ENCODE assay signal across 10 mouse cellular contexts in genomic region chr17:24530361-24531050, GRCm38 (mm10). TPM values are rescaled to one million over a fixed set of nuclear protein-coding genes. Genes with fewer than 3 reads are reported as not detected.
DNase-seq lines count a peak whose midpoint lies in the region; ATAC-seq and TF ChIP-seq lines count a peak whose summit lies in the region.
"Had no signal": no experiment of that assay in that cellular context is flagged by ENCODE, and none has a peak within 500 bp of the region (broad histone marks: within the 10 kb centered on the region; RNA-seq: fewer than 3 reads in every experiment).

No protein-coding gene starts in this region.

- 0 out of 2 replicates have a peak, but pooled peaks have one; percentile 10 for TF ChIP-seq CTCF in heart, adult 2 months (IDR thresholded peaks at IDR 0.05)
- peak in 1 of 2 experiments; percentile 27; a peak in 1 of 4 replicates for TF ChIP-seq CTCF in CH12.LX (conservative IDR thresholded peaks at IDR 0.05 in 1 of 2, IDR thresholded peaks at IDR 0.05 in 1 of 2; ENCODE audit: low read depth in 2 of 2, low read length in 2 of 2)

- WGBS in heart, adult 2 months: 71% methylated on average over 8 of the region's 8 CpGs
- 36% methylated on average over 8 of the region's 8 CpGs for WGBS in forebrain, embryonic 12.5 days
- 19% methylated on average over 8 of the region's 8 CpGs for WGBS in liver, embryonic 13.5 days (ENCODE audit: insufficient replicate concordance)

- peaks cover 13% of the 10 kb centered on the region for H3K4me1 ChIP-seq in heart, adult 2 months (ENCODE audit: control insufficient read depth, insufficient read depth, low read length)
- peaks cover 34 to 53% of the 10 kb centered on the region in 2 experiments for H3K4me1 ChIP-seq in CH12.LX (ENCODE audit: control insufficient read depth in 1 of 2, insufficient read depth in 2 of 2)
- H3K4me1 ChIP-seq in forebrain, embryonic 12.5 days: peaks cover 61% of the 10 kb centered on the region
- H3K4me1 ChIP-seq in liver, embryonic 13.5 days (replicated peaks): peaks cover 81% of the 10 kb centered on the region

- no peak for DNase-seq in heart, adult 2 months
- no peak for DNase-seq in heart, adult 8-10 months (ENCODE audit: low spot score)
- peak; percentile 60 for DNase-seq in CH12.LX (ENCODE audit: extremely low read depth)
- DNase-seq in liver, embryonic 13.5 days: no peak
- DNase-seq in left cerebral cortex, postnatal 14 days (ENCODE audit: low spot score in 2 of 2): no peak
- no peak for DNase-seq in T-cell, adult 2 months (ENCODE audit: low spot score)
- DNase-seq in urinary bladder, adult 18-20 months (ENCODE audit: low spot score in 2 of 2): no peak

- TF ChIP-seq EP300 in heart, adult 2 months (IDR thresholded peaks at IDR 0.05; ENCODE audit: insufficient read depth, low read depth, low read length): no peak
- TF ChIP-seq EP300 in CH12.LX (IDR thresholded peaks at IDR 0.05; ENCODE audit: low read length): peak; percentile 10; the same call in 1 of the 2 replicates

- no peak for TF ChIP-seq POLR2A in heart, adult 2 months (IDR thresholded peaks at IDR 0.05; ENCODE audit: insufficient read depth, low read depth, low read length)
- TF ChIP-seq POLR2A in CH12.LX (IDR thresholded peaks at IDR 0.05; ENCODE audit: low read depth, low read length): peak; percentile 74

- H3K36me3 ChIP-seq in heart, adult 2 months (ENCODE audit: control insufficient read depth, insufficient read depth, low read length): no peaks in the 10 kb centered on the region; the same call in 1 of the 2 replicates
- peaks cover 26 to 37% of the 10 kb centered on the region in 2 experiments for H3K36me3 ChIP-seq in CH12.LX (replicated peaks in 1 of 2; ENCODE audit: control insufficient read depth in 1 of 2, insufficient read depth in 1 of 2, low read length in 1 of 2)
- peaks cover 20% of the 10 kb centered on the region for H3K36me3 ChIP-seq in forebrain, embryonic 12.5 days (replicated peaks)
- H3K36me3 ChIP-seq in liver, embryonic 13.5 days: peaks cover 23% of the 10 kb centered on the region

- no peak overlapping the region for H3K4me3 ChIP-seq in heart, adult 2 months
- H3K4me3 ChIP-seq in CH12.LX (replicated peaks in 1 of 3; ENCODE audit: low read depth in 2 of 3, low read length in 2 of 3, poor library complexity in 1 of 3): peak overlapping the region; percentile 65 to 91 (median 74)
- peak overlapping the region; percentile 63 for H3K4me3 ChIP-seq in forebrain, embryonic 12.5 days (replicated peaks)
- H3K4me3 ChIP-seq in liver, embryonic 13.5 days (replicated peaks): peak overlapping the region; percentile 64

- no peak overlapping the region for H3K9ac ChIP-seq in heart, adult 2 months (ENCODE audit: low read depth, low read length)
- peak overlapping the region; percentile 98 for H3K9ac ChIP-seq in CH12.LX (ENCODE audit: insufficient read depth, low read depth)
- peak overlapping the region; percentile 79 for H3K9ac ChIP-seq in forebrain, embryonic 12.5 days
- peak overlapping the region; percentile 85 for H3K9ac ChIP-seq in liver, embryonic 13.5 days

- H3K9me3 ChIP-seq in CH12.LX (replicated peaks; ENCODE audit: low read length): no peaks in the 10 kb centered on the region
- H3K9me3 ChIP-seq in forebrain, embryonic 12.5 days: no peaks in the 10 kb centered on the region
- no peaks in the 10 kb centered on the region for H3K9me3 ChIP-seq in liver, embryonic 13.5 days (replicated peaks)

- no peak overlapping the region for H3K27ac ChIP-seq in heart, adult 2 months
- H3K27ac ChIP-seq in CH12.LX (ENCODE audit: insufficient read depth, low read depth): peak overlapping the region; percentile 56; the same call in 1 of the 2 replicates
- peak overlapping the region; percentile 89; the same call in 1 of the 2 replicates for H3K27ac ChIP-seq in forebrain, embryonic 12.5 days
- peak overlapping the region; percentile 90 for H3K27ac ChIP-seq in liver, embryonic 13.5 days
- H3K27ac ChIP-seq: macrophage had no signal

- no peak for TF ChIP-seq RAD21 in CH12.LX (IDR thresholded peaks at IDR 0.05; ENCODE audit: low read depth, low read length)

- H3K4me2 ChIP-seq in CH12.LX (ENCODE audit: insufficient read depth, low read depth, poor library complexity, severe bottlenecking): peak overlapping the region; percentile 89
- peak overlapping the region; percentile 88 for H3K4me2 ChIP-seq in forebrain, embryonic 12.5 days
- H3K4me2 ChIP-seq in liver, embryonic 13.5 days: peak overlapping the region; percentile 82

- intact Hi-C loops in heart, adult 2 months (cut with DNase I): no loop called here
- intact Hi-C loops in left cerebral cortex, postnatal 14 days (cut with DNase I): no loop called here

- no peak for ATAC-seq in forebrain, embryonic 12.5 days (ENCODE audit: low FRiP score)
- ATAC-seq in liver, embryonic 13.5 days (ENCODE audit: low read depth): no peak
- ATAC-seq: CD4-positive, CD25-positive, alpha-beta regulatory T cell, adult 4 months had no signal

- no peaks in the 10 kb centered on the region for H3K27me3 ChIP-seq in heart, adult 2 months (ENCODE audit: control insufficient read depth, insufficient read depth, low read length)
- H3K27me3 ChIP-seq in CH12.LX (replicated peaks): no peaks in the 10 kb centered on the region
- no peaks in the 10 kb centered on the region for H3K27me3 ChIP-seq in forebrain, embryonic 12.5 days
- H3K27me3 ChIP-seq in liver, embryonic 13.5 days: no peaks in the 10 kb centered on the region

- in situ Hi-C loops in CH12.LX (cut with MboI; ENCODE audit: low pct_ligation_motif_present, low pct_unique_long_range_greater_than_20kb, low sequenced_read_pairs): loop anchor here (5.0 kb wide), 2 partner anchors 53 to 142 kb away; partner anchors contain the start of gene Mlst8

- dilution Hi-C loops in CH12.LX (cut with MboI; ENCODE audit: extremely low pct_ligation_motif_present, extremely low pct_unique_long_range_greater_than_20kb, low sequenced_read_pairs): no loop called here

- peaks cover 5% of the 10 kb centered on the region for H3K79me2 ChIP-seq in heart, adult 2 months (replicated peaks; ENCODE audit: control insufficient read depth, insufficient read depth, low read length)
- peaks cover 38% of the 10 kb centered on the region for H3K79me2 ChIP-seq in CH12.LX (replicated peaks; ENCODE audit: control insufficient read depth, extremely low read depth, insufficient read depth, poor library complexity, severe bottlenecking)

TF ChIP-seq in CH12.LX, 34 proteins besides CTCF, POLR2A, EP300 and RAD21 (continues in another document):
- 0 out of 2 replicates have a peak, but pooled peaks have one; percentile 38 for TF ChIP-seq KAT2A (IDR thresholded peaks at IDR 0.05; ENCODE audit: insufficient replicate concordance, low read length)

RNA-seq across cellular contexts. Expression of gene Traf7, which starts 2.8 kb away (rescaled TPM):
- total RNA-seq in heart, adult 2 months (2021): 10 to 100 TPM; 41.9 to 46.5 TPM
- 93.4 and 109 TPM in 2 replicates for polyA plus RNA-seq in heart, adult 2 months (2012; rRNA removed)
- 10 to 100 TPM; 37.0 to 50.9 (median 42.7) TPM for total RNA-seq in heart, adult 8-10 months (2022)
- total RNA-seq in CH12.LX (2012; rRNA removed) (122 and 127 TPM in 2 replicates), CH12.LX (2014; rRNA removed) (109 and 114 TPM in 2 replicates)
- polyA plus RNA-seq in CH12.LX (2012; ENCODE audit: insufficient read length, low read depth): 167 and 176 TPM in 2 replicates
- 100 and 103 TPM in 2 replicates for polyA plus RNA-seq in forebrain, embryonic 12.5 days (2016; fragmentation: Nextera tagmentation; extraction: Ambion mirVana)
- 40.7 and 43.9 TPM in 2 replicates for polyA plus RNA-seq in liver, embryonic 13.5 days (2015; fragmentation: Nextera tagmentation; extraction: Ambion mirVana)
- 10 to 100 TPM; 86.8 to 91.7 TPM for total RNA-seq in left cerebral cortex, postnatal 14 days (2021)

RNA-seq across cellular contexts. Expression of gene Rab26, which starts 3.5 kb away (rescaled TPM):
- total RNA-seq in heart, adult 2 months (2021): under 1 TPM in 1 of 2 experiments, not detected in 1; 0.39 TPM
- polyA plus RNA-seq in heart, adult 2 months (2012; rRNA removed): 0.10 and 0.12 TPM in 2 replicates
- total RNA-seq in heart, adult 8-10 months (2022): under 1 TPM in 3 of 4 experiments, not detected in 1; 0.23 to 0.50 (median 0.25) TPM
- total RNA-seq in CH12.LX (2012; rRNA removed) (1.3 and 2.2 TPM in 2 replicates), CH12.LX (2014; rRNA removed) (0.36 TPM in 1 of 2 replicates, not detected in the other)
- polyA plus RNA-seq in CH12.LX (2012; ENCODE audit: insufficient read length, low read depth): 0.40 and 0.74 TPM in 2 replicates
- polyA plus RNA-seq in forebrain, embryonic 12.5 days (2016; fragmentation: Nextera tagmentation; extraction: Ambion mirVana): 1.7 and 1.9 TPM in 2 replicates
- polyA plus RNA-seq in liver, embryonic 13.5 days (2015; fragmentation: Nextera tagmentation; extraction: Ambion mirVana): 0.88 and 0.99 TPM in 2 replicates
- total RNA-seq in left cerebral cortex, postnatal 14 days (2021): 10 to 100 TPM; 36.2 to 40.4 TPM
- polyA plus RNA-seq: macrophage had no signal

RNA-seq across cellular contexts. Expression of gene Pkd1, which starts 19.1 kb away (rescaled TPM):
- 10 to 100 TPM; 35.6 to 36.2 TPM for total RNA-seq in heart, adult 2 months (2021)
- 48.5 and 59.9 TPM in 2 replicates for polyA plus RNA-seq in heart, adult 2 months (2012; rRNA removed)
- total RNA-seq in heart, adult 8-10 months (2022): 10 to 100 TPM; 27.8 to 43.0 (median 34.9) TPM
- 11.1 and 13.4 TPM in 2 replicates for total RNA-seq in CH12.LX (2012; rRNA removed)
- total RNA-seq in CH12.LX (2014; rRNA removed): 2.7 and 2.8 TPM in 2 replicates
- polyA plus RNA-seq in CH12.LX (2012; ENCODE audit: insufficient read length, low read depth): 7.5 and 8.3 TPM in 2 replicates
- polyA plus RNA-seq in forebrain, embryonic 12.5 days (2016; fragmentation: Nextera tagmentation; extraction: Ambion mirVana): 15.5 and 17.9 TPM in 2 replicates
- polyA plus RNA-seq in liver, embryonic 13.5 days (2015; fragmentation: Nextera tagmentation; extraction: Ambion mirVana): 2.2 and 3.3 TPM in 2 replicates
- 10 to 100 TPM; 68.6 to 78.7 TPM for total RNA-seq in left cerebral cortex, postnatal 14 days (2021)

RNA-seq across cellular contexts. Expression of gene Caskin1, which starts 42.1 kb away (rescaled TPM):
- under 1 TPM; 0.16 to 0.55 TPM for total RNA-seq in heart, adult 2 months (2021)
- 0.23 and 0.45 TPM in 2 replicates for polyA plus RNA-seq in heart, adult 2 months (2012; rRNA removed)
- under 1 TPM; 0.16 to 0.23 (median 0.19) TPM for total RNA-seq in heart, adult 8-10 months (2022)
- total RNA-seq in CH12.LX (2012; rRNA removed) (0.08 and 0.21 TPM in 2 replicates), CH12.LX (2014; rRNA removed) (not detected in 2 replicates)
- 0.71 and 0.80 TPM in 2 replicates for polyA plus RNA-seq in CH12.LX (2012; ENCODE audit: insufficient read length, low read depth)
- polyA plus RNA-seq in forebrain, embryonic 12.5 days (2016; fragmentation: Nextera tagmentation; extraction: Ambion mirVana): 14.8 and 16.6 TPM in 2 replicates
- 0.15 and 0.20 TPM in 2 replicates for polyA plus RNA-seq in liver, embryonic 13.5 days (2015; fragmentation: Nextera tagmentation; extraction: Ambion mirVana)
- 100 to 1,000 TPM; 134 to 145 TPM for total RNA-seq in left cerebral cortex, postnatal 14 days (2021)
- polyA plus RNA-seq: macrophage had no signal

RNA-seq across cellular contexts. Expression of gene Mlst8, which starts 51.6 kb away (rescaled TPM):
- 10 to 100 TPM in 1 of 2 experiments, 1 to 10 TPM in 1; 8.5 to 10.7 TPM for total RNA-seq in heart, adult 2 months (2021)
- 28.1 and 42.0 TPM in 2 replicates for polyA plus RNA-seq in heart, adult 2 months (2012; rRNA removed)
- 10 to 100 TPM; 10.5 to 11.8 (median 11.0) TPM for total RNA-seq in heart, adult 8-10 months (2022)
- total RNA-seq in CH12.LX (2012; rRNA removed) (10.0 and 13.6 TPM in 2 replicates), CH12.LX (2014; rRNA removed) (10.9 and 14.0 TPM in 2 replicates)
- 21.8 and 24.7 TPM in 2 replicates for polyA plus RNA-seq in CH12.LX (2012; ENCODE audit: insufficient read length, low read depth)
- 34.4 and 37.9 TPM in 2 replicates for polyA plus RNA-seq in forebrain, embryonic 12.5 days (2016; fragmentation: Nextera tagmentation; extraction: Ambion mirVana)
- 11.7 and 13.8 TPM in 2 replicates for polyA plus RNA-seq in liver, embryonic 13.5 days (2015; fragmentation: Nextera tagmentation; extraction: Ambion mirVana)
- 10 to 100 TPM; 32.3 to 36.9 TPM for total RNA-seq in left cerebral cortex, postnatal 14 days (2021)

Comparison
In these comparisons a context has a peak if more than half of its experiments do, and no peak if none do; other contexts are left out.
1. RNA of gene Rab26, which starts 3.5 kb away (total RNA-seq): 36.2 to 40.4 TPM in left cerebral cortex, postnatal 14 days; 0.36 to 2.2 TPM in CH12.LX, 0.39 TPM in heart, adult 2 months and 0.23 to 0.50 TPM in heart, adult 8-10 months; every median in the first group is over 10 times any median in the second.
2. Peak in every context shown above with its lines, with median percentiles within 50 percentile points of each other: H3K4me2 ChIP-seq.